Mouse (Mus musculus) adrenal gland, postnatal 14 days (tissue): ENCODE measurements around the gene Add3. TPM values are rescaled to one million over a fixed set of nuclear protein-coding genes. Genes with fewer than 3 reads are reported as not detected.
A peak's percentile ranks its signal among the peaks of the same experiment; 100 is the strongest.

Experiments used
- DNase-seq: peaks from one replicate; pipeline ENCODE4 v3.0.0; 2021; ENCODE audit warnings: mixed read lengths
- long read RNA-seq, 2 experiments: library from polyadenylated mRNA; stranded (forward); transcript quantifications; one replicate each; pipeline ENCODE4 v2.0.0; 2021
- total RNA-seq: library from RNA; stranded (reverse); gene quantifications from 2 replicates; pipeline ENCODE4 v1.2.3, GENCODE M21; 2021

Add3 gene
- 67.6 and 74.5 TPM in 2 replicates for total RNA-seq
- long read RNA-seq, experiment 1, full-length matches to known transcripts: 15 of 24 reads
- long read RNA-seq, experiment 1, partial matches to known transcripts: 8 of 24 reads
- long read RNA-seq, experiment 1, other reads (novel, unspliced or antisense): 1 of 24 reads
- long read RNA-seq, experiment 2, full-length matches to known transcripts: 16 of 23 reads
- long read RNA-seq, experiment 2, partial matches to known transcripts: 4 of 23 reads
- long read RNA-seq, experiment 2, other reads (novel, unspliced or antisense): 3 of 23 reads

- peak; percentile 70 for DNase-seq
These were observed at the start of gene Add3 for GRCm38 (mm10) chr19:53140044-53140803. Add3 (plus strand) TSS chr19:53140443.

- DNase-seq: no peak
These were observed 49.6 kb upstream of the Add3 start for GRCm38 (mm10) chr19:53090677-53091076.

GRCm38 (mm10) chr19:53092251-53092650, 48.0 kb upstream of the Add3 start:
- no peak for DNase-seq

- DNase-seq: no peak
These were observed 46.9 kb upstream of the Add3 start for GRCm38 (mm10) chr19:53093294-53093693.

GRCm38 (mm10) chr19:53094684-53095083, 45.6 kb upstream of the Add3 start:
- DNase-seq: no peak

GRCm38 (mm10) chr19:53101374-53102300, 38.6 kb upstream of the Add3 start:
- no peak for DNase-seq

GRCm38 (mm10) chr19:53105374-53106090, 34.7 kb upstream of the Add3 start:
- DNase-seq: peak; percentile 94

GRCm38 (mm10) chr19:53106952-53107351, 33.3 kb upstream of the Add3 start:
- peak; percentile 22 for DNase-seq

- DNase-seq: no peak
These were observed 32.6 kb upstream of the Add3 start for GRCm38 (mm10) chr19:53107361-53108247.

GRCm38 (mm10) chr19:53111996-53112590, 28.1 kb upstream of the Add3 start:
- DNase-seq: no peak

- DNase-seq: no peak
These were observed 20.9 kb upstream of the Add3 start for GRCm38 (mm10) chr19:53119255-53119795.

GRCm38 (mm10) chr19:53120483-53120882, 19.8 kb upstream of the Add3 start:
- no peak for DNase-seq

GRCm38 (mm10) chr19:53122641-53123241, 17.5 kb upstream of the Add3 start:
- no peak for DNase-seq

GRCm38 (mm10) chr19:53123301-53123700, 16.9 kb upstream of the Add3 start:
- peak; percentile 12 for DNase-seq

- DNase-seq: no peak
These were observed 14.6 kb upstream of the Add3 start for GRCm38 (mm10) chr19:53125679-53126078.

GRCm38 (mm10) chr19:53126546-53126945, 13.7 kb upstream of the Add3 start:
- DNase-seq: no peak

GRCm38 (mm10) chr19:53127320-53128291, 12.6 kb upstream of the Add3 start:
- no peak for DNase-seq
